Mouse (Mus musculus) lung, adult 2 months (tissue): Measurements from ENCODE around the gene Klf1.

Experiments
- CTCF ChIP-seq: fragments of 200-500 bp; IDR thresholded peaks from 2 replicates; pipeline ENCODE4 v1.5.1; 2011; ENCODE audit warnings: mild to moderate bottlenecking, low read length, control low read depth; ENCODE audit not compliant: insufficient read depth
- POLR2A ChIP-seq: fragments of 200-500 bp; IDR thresholded peaks from 2 replicates; pipeline ENCODE4 v1.6.1; 2011; ENCODE audit warnings: low read depth, mild to moderate bottlenecking, control low read depth, low read length, borderline replicate concordance; ENCODE audit errors: extremely low read depth

- TF ChIP-seq CTCF = no peak
- no peak for TF ChIP-seq POLR2A
Observed at GRCm38 (mm10) chr8:84856434-84856833, 45.3 kb upstream of the Klf1 start.
